Mouse (Mus musculus) megakaryocyte, embryonic 14.5 days (primary cell): ENCODE measurements around the gene Dgkh.

Experiments
- FLI1 ChIP-seq: IDR thresholded peaks from 2 replicates; pipeline ENCODE4 v1.6.1; 2012; ENCODE audit warnings: low read length, inconsistent platforms, mixed read lengths
- GATA1 ChIP-seq: IDR thresholded peaks from 3 replicates; pipeline ENCODE4 v1.6.1; 2012; ENCODE audit warnings: mixed read lengths, low read length, inconsistent platforms, borderline replicate concordance

DNA sequence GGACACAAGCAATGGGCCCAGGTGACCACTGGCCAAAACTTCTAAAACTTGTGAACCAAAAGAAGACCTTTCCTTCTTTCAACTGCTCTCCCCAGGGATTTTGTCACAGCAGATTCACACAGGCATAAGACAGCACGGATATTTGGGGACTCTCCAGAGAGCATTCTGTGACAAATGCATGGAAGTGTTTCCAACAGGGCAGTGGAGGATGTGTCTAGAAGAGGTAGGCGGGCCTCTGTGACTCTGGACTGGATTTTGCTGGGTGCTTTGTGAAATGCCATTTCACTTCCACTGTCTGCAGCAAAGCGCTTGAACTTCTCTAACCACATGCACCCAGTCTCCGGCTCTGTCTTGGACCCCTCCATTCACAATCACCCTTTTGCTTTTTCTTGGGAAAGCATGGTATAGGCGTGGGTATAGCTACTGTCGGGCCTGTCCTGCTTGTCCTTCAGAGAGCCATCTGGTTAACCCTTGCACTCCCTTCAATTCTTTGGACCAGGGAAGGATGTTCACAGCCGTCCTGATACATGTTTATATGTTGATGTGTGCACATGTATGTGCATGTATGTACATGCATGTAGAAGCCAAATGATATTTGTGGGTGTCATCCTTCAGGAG is 77.5 kb downstream of the Dgkh start:
- TF ChIP-seq GATA1 (no peak), FLI1 (no peak)
